Mouse (Mus musculus) kidney, postnatal 0 days (tissue): Measurements from ENCODE around the gene Btnl10. TPM values are rescaled to one million over a fixed set of nuclear protein-coding genes. Genes with fewer than 3 reads are reported as not detected.

ENCODE experiments used
- ATAC-seq: fragments of 200-750 bp; cut with Nextera tagmentation; replicated peaks from 2 replicates; pipeline ENCODE4 v1.8.0; 2017; ENCODE audit warnings: low read depth, moderate number of reproducible peaks, moderate TSS enrichment, moderate library complexity; ENCODE audit not compliant: low FRiP score
- DNase-seq: peaks from one replicate; pipeline ENCODE4 v3.0.0-alpha.2; 2016; ENCODE audit warnings: low spot score
- H3K27ac ChIP-seq: fragments of 300-500 bp; sonication (generic); 2 replicates; pipeline ENCODE4 v1.5.1; 2014; ENCODE audit warnings: mild to moderate bottlenecking
- H3K27me3 ChIP-seq: fragments of 300-500 bp; sonication (generic); 2 replicates; pipeline ENCODE4 v1.6.1; 2014; ENCODE audit warnings: low read length, mixed read lengths; ENCODE audit not compliant: insufficient read depth
- H3K36me3 ChIP-seq: fragments of 300-500 bp; sonication (generic); 2 replicates; pipeline ENCODE4 v1.6.1; 2014; ENCODE audit warnings: low read length, mixed read lengths; ENCODE audit not compliant: insufficient read depth
- H3K4me1 ChIP-seq: fragments of 300-500 bp; sonication (generic); replicated peaks from 2 replicates; pipeline ENCODE4 v1.6.1; 2014; ENCODE audit warnings: antibody characterized with exemption, low read length, mixed read lengths; ENCODE audit not compliant: insufficient read depth
- H3K4me2 ChIP-seq: fragments of 300-500 bp; sonication (generic); 2 replicates; pipeline ENCODE4 v1.6.1; 2014; ENCODE audit warnings: mild to moderate bottlenecking, low read length, moderate library complexity, mixed read lengths
- H3K4me3 ChIP-seq: fragments of 300-500 bp; sonication (generic); replicated peaks from 2 replicates; pipeline ENCODE4 v1.5.1; 2014; ENCODE audit warnings: low read depth, low read length
- H3K9ac ChIP-seq: fragments of 300-500 bp; sonication (generic); 2 replicates; pipeline ENCODE4 v1.6.1; 2014; ENCODE audit warnings: low read depth, low read length
- H3K9me3 ChIP-seq: fragments of 300-500 bp; sonication (generic); replicated peaks from 2 replicates; pipeline ENCODE4 v1.6.1; 2016; ENCODE audit warnings: low read length, inconsistent platforms, mixed read lengths
- CTCF ChIP-seq: IDR thresholded peaks from 2 replicates; pipeline ENCODE4 v1.5.1; 2016; ENCODE audit warnings: antibody characterized with exemption, low read depth, mild to moderate bottlenecking, moderate library complexity
- WGBS: fragments of 180-500 bp; shearing (Covaris S2); extraction: QIAGEN DNeasy Blood & Tissue Kit; methylation state at CpG from one replicate; pipeline ENCODE4 v1.1.7; 2014; 5-methylcytosine and 5-hydroxymethylcytosine counted together
- microRNA-seq: library from miRNA; unstranded; fragments of <30 nt; microRNA quantifications from one replicate; pipeline ENCODE4, GENCODE M21; 2016
- polyA plus RNA-seq: library from polyadenylated mRNA; unstranded; fragments of >200 nt; fragmentation: Nextera tagmentation; extraction: Ambion mirVana; gene quantifications from 2 replicates; pipeline ENCODE4 v1.2.1, GENCODE M21; 2015

Btnl10 gene
- polyA plus RNA-seq, 1 experiment from 2014 or later: 0.16 TPM

- Histone ChIP-seq H3K27ac (no peak overlapping the region), H3K9ac (no peak overlapping the region), H3K4me1 (peaks cover 20% of the 10 kb centered on the region), H3K27me3 (no peaks in the 10 kb centered on the region), H3K4me2 (no peak overlapping the region), H3K4me3 (no peak overlapping the region), H3K36me3 (no peaks in the 10 kb centered on the region), H3K9me3 (no peaks in the 10 kb centered on the region)
- DNase-seq (no peak), ATAC-seq (no peak)
- no peak for TF ChIP-seq CTCF
- WGBS: 95% methylated on average over 3 of the region's 3 CpGs
Observed at GRCm38 (mm10) chr11:58974414-58974813, 56.7 kb downstream of the Btnl10 start.

Small RNAs within 50 kb of the gene (microRNA-seq; reads per million reads assigned to microRNA genes)
- gene Gm44313: not detected

Other genes starting within 250 kb of the Btnl10 start
- gene Olfr320, start 236.8 kb upstream of the Btnl10 start, polyA plus RNA-seq: not detected in 2 replicates
- not detected in 2 replicates for gene Olfr319, start 218.7 kb upstream of the Btnl10 start, polyA plus RNA-seq
- gene Olfr318, start 193.9 kb upstream of the Btnl10 start, polyA plus RNA-seq: not detected in 2 replicates
- not detected in 2 replicates for gene Olfr317, start 178.7 kb upstream of the Btnl10 start, polyA plus RNA-seq
- not detected in 2 replicates for gene Olfr316, start 165.2 kb upstream of the Btnl10 start, polyA plus RNA-seq
- not detected in 2 replicates for gene Olfr315, start 144.7 kb upstream of the Btnl10 start, polyA plus RNA-seq
- not detected in 2 replicates for gene Olfr314, start 135.0 kb upstream of the Btnl10 start, polyA plus RNA-seq
- 0.31 and 0.37 TPM in 2 replicates for gene Fam183b, start 115.9 kb upstream of the Btnl10 start, polyA plus RNA-seq
- not detected in 2 replicates for gene Olfr313, start 102.9 kb upstream of the Btnl10 start, polyA plus RNA-seq
- gene Olfr312, start 88.7 kb upstream of the Btnl10 start, polyA plus RNA-seq: not detected in 2 replicates
- gene Olfr311, start 78.7 kb upstream of the Btnl10 start, polyA plus RNA-seq: not detected in 2 replicates
- gene Gm12258, start 70.8 kb upstream of the Btnl10 start, polyA plus RNA-seq: 5.5 and 6.1 TPM in 2 replicates
- gene 2810021J22Rik, start 50.7 kb upstream of the Btnl10 start, polyA plus RNA-seq: 7.2 TPM in 2 replicates
- 3.8 and 4.3 TPM in 2 replicates for gene Zfp39, start 13.7 kb upstream of the Btnl10 start, polyA plus RNA-seq
- gene Rnf187, start 21.0 kb downstream of the Btnl10 start, polyA plus RNA-seq: 238 and 249 TPM in 2 replicates
- gene Hist3h2ba, start 31.0 kb downstream of the Btnl10 start, polyA plus RNA-seq: 43.9 and 45.8 TPM in 2 replicates
- 40.9 and 41.2 TPM in 2 replicates for gene Hist3h2a, start 36.8 kb downstream of the Btnl10 start, polyA plus RNA-seq
- 0.32 and 0.37 TPM in 2 replicates for gene Trim17, start 36.8 kb downstream of the Btnl10 start, polyA plus RNA-seq
- 16.3 and 16.7 TPM in 2 replicates for gene Trim11, start 60.2 kb downstream of the Btnl10 start, polyA plus RNA-seq
- 0.20 and 0.26 TPM in 2 replicates for gene Obscn, start 218.5 kb downstream of the Btnl10 start, polyA plus RNA-seq
- gene Iba57, start 245.8 kb downstream of the Btnl10 start, polyA plus RNA-seq: 6.5 and 6.9 TPM in 2 replicates